Mouse (Mus musculus): ENCODE measurements at regions not wholly inside any gene's neighbourhood (a gene's known extent, or its start where the extent isn't known, plus 50 kb on each side); places are given as distances from the start of the nearest gene placed in this dataset.

- Histone ChIP-seq H3K9me3 (no peaks in the 10 kb centered on the region), H3K27me3 (ENCODE audit: insufficient read depth, poor library complexity, severe bottlenecking) (peaks cover 21% of the 10 kb centered on the region)
- WGBS: 87% methylated on average over 11 of the region's 11 CpGs
Measured at GRCm38 (mm10) chr6:100176914-100177560, 110.2 kb downstream of the Rybp start.

GRCm38 (mm10) chr6:100170711-100171348 lies 116.5 kb downstream of the Rybp start:
- H3K36me3 ChIP-seq: no peaks in the 10 kb centered on the region
- WGBS: 3% methylated on average over 22 of the region's 22 CpGs
- peaks cover 64% of the 10 kb centered on the region for H3K27me3 ChIP-seq (ENCODE audit: insufficient read depth, poor library complexity, severe bottlenecking)
- peaks cover 23% of the 10 kb centered on the region for H3K4me1 ChIP-seq
- peak overlapping the region; percentile 67 for H3K27ac ChIP-seq
- no peak for DNase-seq (ENCODE audit: low spot score)
- H3K9me3 ChIP-seq: no peaks in the 10 kb centered on the region
- peak overlapping the region; percentile 44 for H3K4me3 ChIP-seq

More at GRCm38 (mm10) chr6:100176914-100177560, 110.2 kb downstream of the Rybp start:
- Histone ChIP-seq H3K36me3 (no peaks in the 10 kb centered on the region), H3K27ac (no peak overlapping the region), H3K4me3 (no peak overlapping the region), H3K4me1 (peaks cover 12% of the 10 kb centered on the region; the same call in 1 of the 2 replicates)
- DNase-seq (ENCODE audit: low spot score): no peak

GRCm38 (mm10) chr6:100167321-100167720 lies 120.0 kb downstream of the Rybp start:
- Histone ChIP-seq H3K4me3 (no peak overlapping the region), H3K4me1 (peaks cover 43% of the 10 kb centered on the region), H3K9me3 (no peaks in the 10 kb centered on the region), H3K27me3 (ENCODE audit: insufficient read depth, poor library complexity, severe bottlenecking) (peaks cover 79% of the 10 kb centered on the region), H3K36me3 (no peaks in the 10 kb centered on the region), H3K27ac (no peak overlapping the region)
- DNase-seq (ENCODE audit: low spot score): no peak
- 49% methylated on average over 5 of the region's 5 CpGs for WGBS

- peaks cover 78% of the 10 kb centered on the region for H3K27me3 ChIP-seq (ENCODE audit: insufficient read depth, poor library complexity, severe bottlenecking)
- DNase-seq (ENCODE audit: low spot score): no peak
- 78% methylated on average over 3 of the region's 3 CpGs for WGBS
Measured at GRCm38 (mm10) chr6:100165746-100166145, 121.5 kb downstream of the Rybp start.

GRCm38 (mm10) chr6:100164162-100164561 lies 123.1 kb downstream of the Rybp start:
- Histone ChIP-seq H3K4me1 (peaks cover 53% of the 10 kb centered on the region), H3K4me3 (no peak overlapping the region), H3K27ac (peak overlapping the region; percentile 29; the same call in 1 of the 2 replicates), H3K36me3 (no peaks in the 10 kb centered on the region), H3K9me3 (no peaks in the 10 kb centered on the region), H3K27me3 (ENCODE audit: insufficient read depth, poor library complexity, severe bottlenecking) (peaks cover 62% of the 10 kb centered on the region)
- no peak for DNase-seq (ENCODE audit: low spot score)
- WGBS: 39% methylated on average over 4 of the region's 4 CpGs

More at GRCm38 (mm10) chr6:100165746-100166145, 121.5 kb downstream of the Rybp start:
- H3K36me3 ChIP-seq: no peaks in the 10 kb centered on the region
- H3K4me1 ChIP-seq: peaks cover 47% of the 10 kb centered on the region
- H3K27ac ChIP-seq: no peak overlapping the region
- H3K9me3 ChIP-seq: no peaks in the 10 kb centered on the region
- H3K4me3 ChIP-seq: no peak overlapping the region

GRCm38 (mm10) chr6:100163814-100164130 lies 123.5 kb downstream of the Rybp start:
- 39% methylated on average over 5 of the region's 5 CpGs for WGBS
- Histone ChIP-seq H3K4me1 (peaks cover 57% of the 10 kb centered on the region), H3K9me3 (no peaks in the 10 kb centered on the region), H3K27me3 (ENCODE audit: insufficient read depth, poor library complexity, severe bottlenecking) (peaks cover 61% of the 10 kb centered on the region), H3K4me3 (no peak overlapping the region), H3K27ac (0 out of 2 replicates have a peak overlapping the region, but pooled peaks have one; percentile 29), H3K36me3 (no peaks in the 10 kb centered on the region)
- no peak for DNase-seq (ENCODE audit: low spot score)

- WGBS: 10% methylated on average over 17 of the region's 17 CpGs
- peak overlapping the region; percentile 82 for H3K27ac ChIP-seq
Measured at GRCm38 (mm10) chr6:100162961-100163813, 124.1 kb downstream of the Rybp start.

GRCm38 (mm10) chr6:100160670-100161069 lies 126.6 kb downstream of the Rybp start:
- H3K27me3 ChIP-seq (ENCODE audit: insufficient read depth, poor library complexity, severe bottlenecking): peaks cover 50% of the 10 kb centered on the region
- H3K36me3 ChIP-seq: no peaks in the 10 kb centered on the region
- WGBS: 70% methylated on average over 8 of the region's 8 CpGs
- no peak for DNase-seq (ENCODE audit: low spot score)
- peaks cover 64% of the 10 kb centered on the region for H3K4me1 ChIP-seq
- no peak overlapping the region for H3K4me3 ChIP-seq
- no peaks in the 10 kb centered on the region for H3K9me3 ChIP-seq
- H3K27ac ChIP-seq: no peak overlapping the region

More at GRCm38 (mm10) chr6:100162961-100163813, 124.1 kb downstream of the Rybp start:
- peaks cover 57% of the 10 kb centered on the region for H3K4me1 ChIP-seq
- H3K36me3 ChIP-seq: no peaks in the 10 kb centered on the region
- H3K27me3 ChIP-seq (ENCODE audit: insufficient read depth, poor library complexity, severe bottlenecking): peaks cover 58% of the 10 kb centered on the region
- H3K9me3 ChIP-seq: no peaks in the 10 kb centered on the region
- H3K4me3 ChIP-seq: peak overlapping the region; percentile 53
- DNase-seq (ENCODE audit: low spot score): peak; percentile 90

GRCm38 (mm10) chr6:100159817-100160216 lies 127.5 kb downstream of the Rybp start:
- Histone ChIP-seq H3K27ac (no peak overlapping the region), H3K4me3 (no peak overlapping the region), H3K36me3 (no peaks in the 10 kb centered on the region), H3K27me3 (ENCODE audit: insufficient read depth, poor library complexity, severe bottlenecking) (peaks cover 46% of the 10 kb centered on the region), H3K9me3 (no peaks in the 10 kb centered on the region), H3K4me1 (peaks cover 70% of the 10 kb centered on the region)
- no peak for DNase-seq (ENCODE audit: low spot score)
- 58% methylated on average over 4 of the region's 4 CpGs for WGBS

GRCm38 (mm10) chr6:100159246-100159645 lies 128.0 kb downstream of the Rybp start:
- H3K4me3 ChIP-seq: no peak overlapping the region
- 9% methylated on average over 1 of the region's 1 CpGs for WGBS
- peaks cover 45% of the 10 kb centered on the region for H3K27me3 ChIP-seq (ENCODE audit: insufficient read depth, poor library complexity, severe bottlenecking)
- no peak for DNase-seq (ENCODE audit: low spot score)
- H3K4me1 ChIP-seq: peaks cover 70% of the 10 kb centered on the region
- no peaks in the 10 kb centered on the region for H3K36me3 ChIP-seq
- no peak overlapping the region for H3K27ac ChIP-seq
- no peaks in the 10 kb centered on the region for H3K9me3 ChIP-seq

- no peak for DNase-seq (ENCODE audit: low spot score)
- H3K4me3 ChIP-seq: no peak overlapping the region
- H3K9me3 ChIP-seq: no peaks in the 10 kb centered on the region
- no peaks in the 10 kb centered on the region for H3K36me3 ChIP-seq
- 0 out of 2 replicates have a peak overlapping the region, but pooled peaks have one; percentile 54 for H3K27ac ChIP-seq
- peaks cover 26% of the 10 kb centered on the region for H3K27me3 ChIP-seq (ENCODE audit: insufficient read depth, poor library complexity, severe bottlenecking)
- WGBS: 34% methylated on average over 7 of the region's 7 CpGs
- peaks cover 50% of the 10 kb centered on the region for H3K4me1 ChIP-seq
Measured at GRCm38 (mm10) chr6:100157288-100157687, 130.0 kb downstream of the Rybp start.

- WGBS: 72% methylated on average over 4 of the region's 4 CpGs
- H3K4me3 ChIP-seq: no peak overlapping the region
- peak overlapping the region; percentile 37; the same call in 1 of the 2 replicates for H3K27ac ChIP-seq
- H3K9me3 ChIP-seq: no peaks in the 10 kb centered on the region
- no peak for DNase-seq (ENCODE audit: low spot score)
- H3K4me1 ChIP-seq: peaks cover 39% of the 10 kb centered on the region
- peaks cover 27% of the 10 kb centered on the region for H3K27me3 ChIP-seq (ENCODE audit: insufficient read depth, poor library complexity, severe bottlenecking)
- H3K36me3 ChIP-seq: no peaks in the 10 kb centered on the region
Measured at GRCm38 (mm10) chr6:100156163-100156562, 131.1 kb downstream of the Rybp start.

GRCm38 (mm10) chr6:100155676-100156075 lies 131.6 kb downstream of the Rybp start:
- no peak for DNase-seq (ENCODE audit: low spot score)
- 52% methylated on average over 20 of the region's 20 CpGs for WGBS
- peaks cover 30% of the 10 kb centered on the region for H3K27me3 ChIP-seq (ENCODE audit: insufficient read depth, poor library complexity, severe bottlenecking)

More at GRCm38 (mm10) chr6:100155676-100156075, 131.6 kb downstream of the Rybp start:
- H3K9me3 ChIP-seq: no peaks in the 10 kb centered on the region
- H3K4me1 ChIP-seq: peaks cover 39% of the 10 kb centered on the region
- no peak overlapping the region for H3K4me3 ChIP-seq
- peak overlapping the region; percentile 37; the same call in 1 of the 2 replicates for H3K27ac ChIP-seq
- H3K36me3 ChIP-seq: no peaks in the 10 kb centered on the region

Data from heart, embryonic 10.5 days (tissue).